Mouse (Mus musculus): ENCODE measurements around the gene Apobec3. TPM values are rescaled to one million over a fixed set of nuclear protein-coding genes. Genes with fewer than 3 reads are reported as not detected.

Gene Apobec3
- 544 TPM for polyA plus RNA-seq (2017; shearing (Covaris generic))

GRCm38 (mm10) chr15:79891436-79892212 is at the start of gene Apobec3:
Gene Apobec3, plus strand, starts transcription at chr15:79891659.

Other genes starting within 250 kb of the Apobec3 start
- gene Fam227a, start 232.7 kb upstream of the Apobec3 start, polyA plus RNA-seq (2017; shearing (Covaris generic)), result 0.51 TPM
- 18.2 TPM for gene Cby1, start 232.5 kb upstream of the Apobec3 start, polyA plus RNA-seq (2017; shearing (Covaris generic))
- 257 TPM for gene Tomm22, start 220.8 kb upstream of the Apobec3 start, polyA plus RNA-seq (2017; shearing (Covaris generic))
- 3.0 TPM for gene Josd1, start 203.7 kb upstream of the Apobec3 start, polyA plus RNA-seq (2017; shearing (Covaris generic))
- 41.7 TPM for gene Gtpbp1, start 200.8 kb upstream of the Apobec3 start, polyA plus RNA-seq (2017; shearing (Covaris generic))
- 17.5 TPM for gene Sun2, start 149.1 kb upstream of the Apobec3 start, polyA plus RNA-seq (2017; shearing (Covaris generic))
- gene Dnal4, start 113.8 kb upstream of the Apobec3 start, polyA plus RNA-seq (2017; shearing (Covaris generic)), result 20.3 TPM
- 0.82 TPM for gene Nptxr, start 86.9 kb upstream of the Apobec3 start, polyA plus RNA-seq (2017; shearing (Covaris generic))
- gene Npcd, start 57.4 kb upstream of the Apobec3 start, polyA plus RNA-seq (2017; shearing (Covaris generic)), result not detected
- gene Cbx6, start 57.0 kb upstream of the Apobec3 start, polyA plus RNA-seq (2017; shearing (Covaris generic)), result 59.0 TPM
- gene Cbx7, start 79.5 kb downstream of the Apobec3 start, polyA plus RNA-seq (2017; shearing (Covaris generic)), result 69.2 TPM
- 1.0 TPM for gene Pdgfb, start 123.3 kb downstream of the Apobec3 start, polyA plus RNA-seq (2017; shearing (Covaris generic))
- 0.32 TPM for gene Syngr1, start 199.7 kb downstream of the Apobec3 start, polyA plus RNA-seq (2017; shearing (Covaris generic))
- 2,051 TPM for gene Rpl3, start 200.2 kb downstream of the Apobec3 start, polyA plus RNA-seq (2017; shearing (Covaris generic))
- gene Tab1, start 241.5 kb downstream of the Apobec3 start, polyA plus RNA-seq (2017; shearing (Covaris generic)), result 27.7 TPM